Mouse (Mus musculus): ENCODE measurements around the gene Trib3. TPM values are rescaled to one million over a fixed set of nuclear protein-coding genes. Genes with fewer than 3 reads are reported as not detected.
"Not testable (repeated sequence)": the region's sequence is repeated elsewhere in the genome, so short reads cannot be mapped to it uniquely, and the experiment has no call there.

The Trib3 gene
- total RNA-seq, 2 experiments from 2014 or later = 0.92 to 1.4 TPM

- no peak for DNase-seq
- intact Hi-C loops (cut with DNase I) = no loop called here
These were observed 22.3 kb downstream of the Trib3 start for GRCm38 (mm10) chr2:152321558-152321957.

- intact Hi-C loops (cut with DNase I) = no loop called here
These were observed 26.8 kb downstream of the Trib3 start for GRCm38 (mm10) chr2:152317054-152317453.

GRCm38 (mm10) chr2:152313926-152314325, 29.9 kb downstream of the Trib3 start:
- DNase-seq = no peak
- intact Hi-C loops (cut with DNase I) = no loop called here

More at GRCm38 (mm10) chr2:152317054-152317453, 26.8 kb downstream of the Trib3 start:
- no peak for DNase-seq

- no peak for DNase-seq
- intact Hi-C loops (cut with DNase I) = no loop called here
These were observed 30.8 kb downstream of the Trib3 start for GRCm38 (mm10) chr2:152312996-152313395.

- intact Hi-C loops (cut with DNase I) = no loop called here
- no peak for DNase-seq
These were observed 36.6 kb downstream of the Trib3 start for GRCm38 (mm10) chr2:152307186-152307585.

- no peak for DNase-seq
- intact Hi-C loops (cut with DNase I) = no loop called here
These were observed 38.4 kb downstream of the Trib3 start for GRCm38 (mm10) chr2:152305480-152305879.

GRCm38 (mm10) chr2:152303781-152304180, 40.1 kb downstream of the Trib3 start:
- DNase-seq = no peak
- intact Hi-C loops (cut with DNase I) = no loop called here

- DNase-seq = no peak
- intact Hi-C loops (cut with DNase I) = no loop called here
These were observed 41.0 kb downstream of the Trib3 start for GRCm38 (mm10) chr2:152302862-152303261.

- intact Hi-C loops (cut with DNase I) = no loop called here
- DNase-seq = no peak
These were observed 49.3 kb downstream of the Trib3 start for GRCm38 (mm10) chr2:152294541-152294940.

- DNase-seq = peak; percentile 93
- intact Hi-C loops (cut with DNase I) = no loop called here
These were observed 49.9 kb downstream of the Trib3 start, which contains the start of gene Tbc1d20 for GRCm38 (mm10) chr2:152293727-152294475. Gene Tbc1d20 (plus strand): TSS chr2:152293828.

- no peak for DNase-seq
- intact Hi-C loops (cut with DNase I) = no loop called here
These were observed 50.6 kb downstream of the Trib3 start for GRCm38 (mm10) chr2:152293179-152293726.

- intact Hi-C loops (cut with DNase I) = no loop called here
- DNase-seq = no peak
These were observed 51.4 kb downstream of the Trib3 start for GRCm38 (mm10) chr2:152292475-152292874.

- intact Hi-C loops (cut with DNase I); DNase-seq: not testable (repeated sequence)
These were observed 54.2 kb downstream of the Trib3 start for GRCm38 (mm10) chr2:152289623-152290022.

- DNase-seq = no peak
- intact Hi-C loops (cut with DNase I) = no loop called here
These were observed 55.8 kb downstream of the Trib3 start for GRCm38 (mm10) chr2:152288046-152288445.

GRCm38 (mm10) chr2:152287560-152287959, 56.3 kb downstream of the Trib3 start:
- no peak for DNase-seq

More at GRCm38 (mm10) chr2:152287560-152287959, 56.3 kb downstream of the Trib3 start:
- intact Hi-C loops (cut with DNase I) = no loop called here

Other genes with a start within 250 kb of the Trib3 start
- 10 to 100 TPM; 17.7 to 18.8 TPM for gene Srxn1, start 238.5 kb downstream of the Trib3 start, total RNA-seq (2021)
- gene Tcf15, start 200.5 kb downstream of the Trib3 start, total RNA-seq (2021) = 1 to 10 TPM in 1 of 2 experiments, under 1 TPM in 1; 0.54 to 1.1 TPM
- 100 to 1,000 TPM; 142 to 148 TPM for gene Csnk2a1, start 117.2 kb downstream of the Trib3 start, total RNA-seq (2021)
- 10 to 100 TPM; 41.2 to 42.6 TPM for gene Tbc1d20, start 50.2 kb downstream of the Trib3 start, total RNA-seq (2021)
- gene Rbck1, start 11.4 kb downstream of the Trib3 start, total RNA-seq (2021) = 100 to 1,000 TPM; 123 to 134 TPM
- 10 to 100 TPM; 18.7 to 27.1 TPM for gene Nrsn2, start 32.6 kb upstream of the Trib3 start, total RNA-seq (2021)
- 100 to 1,000 TPM; 102 to 105 TPM for gene Sox12, start 54.0 kb upstream of the Trib3 start, total RNA-seq (2021)
- gene Zcchc3, start 71.0 kb upstream of the Trib3 start, total RNA-seq (2021) = 10 to 100 TPM; 12.5 to 13.8 TPM
- 1 to 10 TPM; 2.6 to 3.1 TPM for gene 6820408C15Rik, start 71.6 kb upstream of the Trib3 start, total RNA-seq (2021)
- gene Defb23, start 120.6 kb upstream of the Trib3 start, total RNA-seq (2021) = not detected
- gene Defb20, start 133.0 kb upstream of the Trib3 start, total RNA-seq (2021) = not detected
- not detected for gene Defb22, start 146.1 kb upstream of the Trib3 start, total RNA-seq (2021)
- gene Defb26, start 167.7 kb upstream of the Trib3 start, total RNA-seq (2021) = not detected
- gene Defb28, start 174.2 kb upstream of the Trib3 start, total RNA-seq (2021) = not detected
- gene Defb29, start 196.1 kb upstream of the Trib3 start, total RNA-seq (2021) = not detected
- gene Gm17416, start 225.3 kb upstream of the Trib3 start, total RNA-seq (2021) = not detected
- not detected for gene Defb21, start 228.7 kb upstream of the Trib3 start, total RNA-seq (2021)
- gene Defb19, start 236.3 kb upstream of the Trib3 start, total RNA-seq (2021) = not detected